Mouse (Mus musculus): ENCODE results near the gene Vps35l. TPM values are rescaled to one million over a fixed set of nuclear protein-coding genes. Genes with fewer than 3 reads are reported as not detected.
A peak's percentile ranks its signal among the peaks of the same experiment; 100 is the strongest.

Vps35l gene
- total RNA-seq, 2 experiments from 2014 or later, result 54.7 to 60.8 TPM

DNA sequence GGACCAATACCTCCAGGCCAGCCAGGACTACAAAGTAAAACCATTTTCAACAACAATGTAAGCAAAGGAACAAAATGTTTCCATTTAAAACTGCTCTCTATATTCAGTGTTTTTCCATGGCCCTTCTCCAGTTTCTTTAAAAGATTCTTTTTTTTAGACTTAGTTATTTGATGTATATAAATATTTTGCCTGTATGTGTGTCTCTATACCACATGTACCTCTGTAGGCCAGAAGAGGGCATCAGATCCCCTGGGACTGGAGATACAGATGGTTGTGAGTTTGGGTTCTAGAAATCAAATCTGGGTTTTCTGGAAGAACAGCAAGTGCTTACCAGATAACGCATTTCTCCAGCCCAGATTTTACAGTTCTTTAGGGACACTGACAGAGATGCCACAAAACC is 1.3 kb upstream of the Vps35l start:
- DNase-seq, result no peak

DNA sequence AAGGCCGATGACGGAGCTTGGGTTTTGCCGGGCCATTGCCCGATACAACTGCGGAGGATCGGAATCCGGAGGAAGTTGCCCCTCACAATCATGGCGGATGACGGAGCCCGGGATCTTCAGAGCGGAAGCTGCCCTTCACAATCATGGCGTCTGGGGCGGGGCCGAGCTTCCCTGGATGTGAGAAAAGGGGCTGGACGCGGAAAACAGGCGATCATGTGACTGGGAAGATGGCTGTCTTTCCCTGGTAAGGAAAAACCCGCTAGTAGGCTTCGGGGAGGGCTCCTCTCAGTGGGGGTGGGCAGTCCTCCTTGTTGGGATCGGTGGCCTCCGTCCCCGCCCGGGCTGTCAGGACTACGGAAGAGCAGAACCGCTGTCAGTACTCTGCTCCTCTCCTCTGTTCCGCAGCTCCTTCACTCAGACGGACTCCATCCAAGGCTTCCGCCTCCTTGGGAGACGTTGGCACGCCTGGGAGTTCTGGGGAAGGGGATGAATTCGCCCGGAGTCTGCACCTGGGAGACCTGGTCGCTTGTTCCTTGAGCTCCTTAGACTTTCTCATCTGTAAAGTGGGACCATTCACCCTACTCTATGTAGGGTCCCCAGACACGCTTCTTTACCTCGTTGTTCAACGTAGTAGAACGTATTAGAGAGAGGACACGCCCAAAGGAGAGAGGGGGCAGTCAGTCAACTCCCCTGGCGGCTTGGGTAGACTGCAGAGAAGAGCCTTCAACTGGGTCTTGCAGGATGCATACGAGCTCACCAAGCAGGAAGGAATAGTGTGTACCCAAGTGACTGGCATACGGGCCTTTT is 709 bp downstream of the Vps35l start:
- DNase-seq, result peak; percentile 94

DNA sequence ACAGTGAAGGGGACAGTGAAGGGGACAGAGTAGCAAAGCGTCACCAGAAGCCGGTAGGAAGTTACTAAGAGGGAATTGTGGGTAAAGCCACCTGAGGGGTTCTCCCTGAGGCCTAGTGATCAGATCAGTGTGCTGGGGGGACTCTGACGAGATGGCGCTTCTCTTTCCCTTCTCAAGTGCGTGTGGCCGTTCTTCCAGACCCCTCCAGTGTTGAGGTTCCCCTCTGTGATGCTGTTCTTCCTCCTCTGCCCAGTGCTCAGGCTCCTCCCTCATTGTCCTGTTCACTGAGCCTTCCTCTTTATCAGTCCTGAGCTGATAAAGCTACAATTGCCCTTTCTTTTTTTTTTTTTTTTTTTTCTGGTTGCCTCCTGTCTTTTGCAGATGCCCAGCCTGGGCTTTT is 2.3 kb downstream of the Vps35l start:
- DNase-seq, result no peak

DNA sequence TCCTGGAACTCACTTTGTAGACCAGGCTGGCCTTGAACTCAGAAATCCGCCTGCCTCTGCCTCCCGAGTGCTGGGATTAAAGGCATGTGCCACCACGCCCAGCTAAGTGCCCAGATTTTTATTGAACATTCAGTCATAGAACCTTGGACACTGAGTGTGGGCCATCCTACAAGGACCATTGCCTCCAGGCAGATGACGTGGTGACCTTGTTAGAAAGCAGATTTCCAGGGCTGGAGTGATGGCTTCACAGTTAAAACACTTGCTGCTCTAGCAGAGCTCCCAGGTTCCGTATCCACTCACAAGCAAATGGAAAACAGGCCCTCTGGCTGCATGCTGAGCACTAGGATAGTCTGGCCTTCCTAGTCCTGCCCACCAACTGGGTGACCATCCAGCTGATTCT is 4.7 kb downstream of the Vps35l start:
- no peak for DNase-seq

- peak; percentile 24 to 50 for DNase-seq
These were observed 8.1 kb downstream of the Vps35l start for GRCm38 (mm10) chr7:118747891-118748672.

DNA sequence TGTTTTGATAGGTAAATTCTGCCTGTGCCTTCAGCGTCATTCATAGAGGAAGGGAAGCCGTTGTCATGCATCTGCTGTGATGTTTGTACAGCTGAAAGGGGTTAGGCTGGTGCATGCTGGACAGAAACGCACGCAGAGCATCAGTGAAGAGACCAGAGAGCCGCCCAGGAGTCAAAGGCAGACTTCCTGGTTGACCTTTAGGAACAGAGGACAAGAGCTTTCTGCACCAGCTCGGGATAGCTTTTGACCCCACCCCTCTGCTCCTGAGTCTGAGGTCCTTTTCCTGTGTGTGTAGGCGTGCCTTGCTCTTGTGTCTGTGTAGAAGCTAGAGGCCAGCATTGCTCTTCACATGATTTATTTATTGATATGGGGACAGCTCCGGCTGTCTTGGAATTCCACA is 9.7 kb downstream of the Vps35l start:
- DNase-seq, result no peak

DNA sequence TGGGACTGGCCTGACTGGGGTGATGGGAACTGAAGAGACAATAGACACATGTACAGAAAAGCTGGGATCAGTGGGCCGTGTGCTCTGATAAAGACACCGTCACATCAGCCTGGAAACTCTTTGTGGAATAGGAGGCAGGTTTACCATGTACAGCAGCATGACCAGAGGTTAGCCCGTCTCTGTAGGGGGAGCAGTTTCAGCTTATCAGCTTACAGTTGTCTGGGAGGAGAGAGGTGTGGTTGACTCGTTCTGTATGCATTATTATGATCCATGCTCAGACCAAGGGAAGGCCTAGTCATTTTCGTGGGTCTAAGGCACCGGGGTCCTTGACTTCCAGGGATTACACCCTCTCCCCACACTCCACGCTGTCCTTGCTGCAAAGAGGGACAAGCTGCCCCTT is 11.6 kb downstream of the Vps35l start:
- no peak for DNase-seq

GRCm38 (mm10) chr7:118755756-118756155 is 15.7 kb downstream of the Vps35l start:
- DNase-seq, result no peak

- no peak for DNase-seq
These were observed 16.7 kb downstream of the Vps35l start for GRCm38 (mm10) chr7:118756490-118757265.

GRCm38 (mm10) chr7:118758369-118758768 is 18.3 kb downstream of the Vps35l start:
- DNase-seq, result no peak

GRCm38 (mm10) chr7:118759372-118759771 is 19.3 kb downstream of the Vps35l start:
- DNase-seq, result no peak

- DNase-seq, result no peak
These were observed 23.9 kb downstream of the Vps35l start for GRCm38 (mm10) chr7:118763939-118764338.

GRCm38 (mm10) chr7:118764725-118765124 is 24.7 kb downstream of the Vps35l start:
- DNase-seq, result no peak

DNA sequence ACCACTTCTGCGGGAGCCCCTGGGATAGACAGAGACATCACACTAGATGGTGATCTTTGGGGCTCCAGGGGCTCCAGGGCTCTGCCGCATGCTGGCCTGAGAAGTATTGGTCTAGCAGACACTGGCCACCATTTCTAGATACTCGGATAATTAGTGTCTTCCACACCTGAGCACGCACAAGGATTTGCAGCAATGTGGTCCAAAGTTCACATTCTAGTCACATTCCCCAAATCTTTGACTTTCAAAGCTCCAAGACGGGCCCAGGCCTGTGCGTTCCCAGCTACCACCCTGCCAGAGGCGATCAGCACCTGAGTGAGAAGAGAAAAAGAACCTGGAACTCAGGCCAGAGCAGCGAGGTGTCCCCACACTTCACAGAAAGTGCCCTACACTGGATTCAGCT is 25.6 kb downstream of the Vps35l start:
- DNase-seq, result no peak

DNA sequence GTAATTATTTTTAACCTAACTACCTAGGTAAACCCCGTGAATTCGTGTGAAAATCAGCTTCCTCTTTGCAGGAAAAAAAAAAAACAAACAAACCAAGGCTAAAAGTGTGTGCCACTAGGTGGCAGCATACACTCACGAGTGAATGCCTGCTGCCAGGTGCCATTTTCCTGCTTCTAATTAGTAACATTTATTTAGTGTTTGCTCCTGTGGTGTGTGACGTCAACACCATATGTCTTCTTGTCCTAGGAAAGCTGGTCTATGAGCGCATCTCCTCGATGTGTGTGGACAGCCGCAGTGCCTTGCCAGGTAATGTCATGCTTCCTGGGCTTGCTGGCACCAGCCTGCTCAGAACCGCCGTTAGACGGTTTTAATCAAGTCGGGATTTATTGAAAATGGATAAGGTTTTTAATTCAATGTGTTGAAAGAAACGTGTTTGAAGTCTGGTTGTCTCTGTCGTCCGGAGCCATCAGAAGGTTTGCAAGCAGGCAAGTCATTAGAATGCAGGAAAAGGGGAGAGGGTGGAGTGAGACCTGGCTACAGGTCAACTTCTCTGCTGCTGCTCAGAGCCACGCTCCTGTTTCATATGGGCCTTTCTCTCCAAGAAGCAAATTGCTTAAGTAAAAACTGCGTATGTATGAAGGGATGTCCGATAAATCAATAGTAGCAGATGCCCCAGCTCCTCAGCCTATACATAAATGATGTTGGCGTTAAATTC is 26.2 kb downstream of the Vps35l start:
- peak; percentile 48 to 64 for DNase-seq

DNA sequence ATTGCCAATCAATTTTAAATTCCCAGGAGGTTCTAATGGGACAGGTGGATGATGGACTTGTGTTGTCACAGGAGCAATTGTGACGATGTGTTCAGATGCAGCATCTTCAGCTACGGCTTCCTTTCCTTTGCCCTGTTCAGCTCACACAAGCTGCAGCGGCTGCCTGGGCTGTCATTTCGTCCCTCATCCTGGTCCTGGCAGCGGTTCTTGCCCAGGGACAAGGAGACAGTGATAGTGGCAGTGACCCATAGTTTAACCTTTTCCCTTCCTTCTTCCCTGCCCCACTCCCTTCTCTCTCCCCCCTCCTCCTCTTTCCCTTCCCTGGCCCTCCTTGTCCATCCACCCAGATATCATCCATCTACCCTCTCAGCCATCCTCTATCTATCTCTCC is 26.8 kb downstream of the Vps35l start:
- DNase-seq, result no peak

GRCm38 (mm10) chr7:118769208-118769607 is 29.2 kb downstream of the Vps35l start:
- DNase-seq, result no peak

DNA sequence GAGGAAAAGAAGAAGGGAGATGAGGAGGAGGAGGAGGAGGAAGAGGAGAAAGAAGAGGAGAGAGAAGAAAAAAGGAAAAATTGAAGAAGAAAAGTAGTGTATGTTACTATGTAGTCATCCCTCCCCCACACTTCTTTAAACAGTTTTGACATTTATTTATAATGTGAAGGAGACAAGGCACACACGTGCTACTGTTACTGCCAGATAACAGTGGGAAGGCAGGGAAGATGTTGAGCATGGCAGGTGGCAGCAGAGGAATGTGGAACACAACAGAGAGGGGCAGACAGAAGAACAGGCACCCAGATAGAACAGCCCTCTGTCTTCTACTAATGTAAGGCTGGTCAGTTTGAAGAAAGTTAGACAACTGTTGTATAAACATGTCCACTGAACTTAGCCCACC is 29.6 kb downstream of the Vps35l start:
- DNase-seq, result no peak

DNA sequence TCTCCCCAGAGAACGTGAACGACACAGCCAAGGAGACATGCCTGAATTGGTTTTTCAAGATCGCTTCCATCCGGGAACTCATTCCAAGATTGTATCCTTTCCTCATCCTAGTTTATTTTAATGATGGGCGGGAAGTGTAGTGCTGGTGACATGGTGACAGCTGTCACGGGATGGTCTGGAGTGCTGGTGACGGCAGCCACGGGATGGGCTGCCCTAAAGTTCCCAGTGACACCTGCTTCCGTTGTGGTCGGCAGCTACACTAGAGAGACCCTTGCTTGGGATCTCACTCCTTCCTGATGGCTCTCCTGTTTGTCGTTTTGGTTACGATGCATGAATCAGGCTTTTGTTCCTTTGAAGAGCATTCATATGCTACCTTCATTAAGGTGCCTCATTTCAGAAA is 33.0 kb downstream of the Vps35l start:
- no peak for DNase-seq

DNA sequence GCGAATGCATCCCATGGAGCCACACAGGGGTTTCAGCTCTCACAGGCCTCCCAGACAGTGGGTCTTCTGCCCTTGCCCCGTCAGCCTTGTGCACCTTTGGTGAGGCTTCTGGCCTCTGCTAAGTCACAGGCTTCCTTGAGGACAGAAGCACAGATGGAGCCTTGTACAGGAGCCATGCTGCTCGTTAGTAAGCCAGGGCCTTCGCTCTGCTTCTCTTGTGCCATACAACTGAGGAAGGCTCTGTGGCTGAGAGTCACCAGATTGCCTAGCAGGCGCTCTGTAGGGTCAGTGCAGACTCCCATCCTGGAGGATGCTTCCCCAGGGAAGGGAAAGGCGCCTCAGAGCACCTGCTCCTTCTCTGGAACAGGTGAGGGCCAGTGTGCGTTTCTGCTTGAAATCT is 36.0 kb downstream of the Vps35l start:
- DNase-seq, result no peak

- DNase-seq, result no peak
These were observed 36.5 kb downstream of the Vps35l start for GRCm38 (mm10) chr7:118776491-118776890.

- peak; percentile 51 to 74 for DNase-seq
These were observed 37.8 kb downstream of the Vps35l start for GRCm38 (mm10) chr7:118777598-118778394.
